In genomic region chr17:55976255-55976862, GRCm38 (mm10) we compare ENCODE assay signal across 9 mouse cellular contexts. TPM values are rescaled to one million over a fixed set of nuclear protein-coding genes. Genes with fewer than 3 reads are reported as not detected.
DNase-seq lines count a peak whose midpoint lies in the region; ATAC-seq lines count a peak whose summit lies in the region.
"Had no signal": no experiment of that assay in that cellular context is flagged by ENCODE, and none has a peak within 500 bp of the region (broad histone marks: within the 10 kb centered on the region; RNA-seq: fewer than 3 reads in every experiment).

No protein-coding gene starts in this region.

- DNase-seq in CD4-positive helper T cell, adult 2 months (ENCODE audit: low read depth, low spot score): peak; percentile 79
- peak; percentile 82 for DNase-seq in adrenal gland, adult 2 months
- peak; percentile 75 for DNase-seq in embryo, embryonic 9.5 days (ENCODE audit: extremely low spot score)
- peak; percentile 90 for DNase-seq in heart, embryonic 10.5 days (ENCODE audit: low spot score)
- DNase-seq in neural tube, embryonic 11.5 days (ENCODE audit: low spot score): peak; percentile 78

- H3K9me3 ChIP-seq in heart, embryonic 10.5 days: no peaks in the 10 kb centered on the region
- H3K9me3 ChIP-seq in kidney, embryonic 15.5 days (replicated peaks): no peaks in the 10 kb centered on the region
- H3K9me3 ChIP-seq in liver, embryonic 16.5 days (replicated peaks; ENCODE audit: control insufficient read depth, low read length): no peaks in the 10 kb centered on the region
- H3K9me3 ChIP-seq in neural tube, embryonic 11.5 days (ENCODE audit: control insufficient read depth, low read length): no peaks in the 10 kb centered on the region
- H3K9me3 ChIP-seq in stomach, embryonic 15.5 days: no peaks in the 10 kb centered on the region

- H3K4me2 ChIP-seq in kidney, embryonic 15.5 days: no peak overlapping the region
- H3K4me2 ChIP-seq in liver, embryonic 16.5 days (ENCODE audit: low read depth, low read length): no peak overlapping the region; the same call in 1 of the 2 replicates
- no peak overlapping the region for H3K4me2 ChIP-seq in neural tube, embryonic 11.5 days (ENCODE audit: low read depth)
- peak overlapping the region; percentile 38 for H3K4me2 ChIP-seq in stomach, embryonic 15.5 days

- H3K4me1 ChIP-seq in heart, embryonic 10.5 days: peaks cover 18% of the 10 kb centered on the region
- H3K4me1 ChIP-seq in kidney, embryonic 15.5 days: peaks cover 10% of the 10 kb centered on the region
- H3K4me1 ChIP-seq in liver, embryonic 16.5 days (ENCODE audit: control insufficient read depth, low read depth, low read length): peaks cover 3% of the 10 kb centered on the region
- H3K4me1 ChIP-seq in neural tube, embryonic 11.5 days (ENCODE audit: control insufficient read depth, insufficient read depth, low read length): peaks cover 14% of the 10 kb centered on the region
- H3K4me1 ChIP-seq in stomach, embryonic 15.5 days: peaks cover 10% of the 10 kb centered on the region

- H3K27me3 ChIP-seq in heart, embryonic 10.5 days (ENCODE audit: insufficient read depth, poor library complexity, severe bottlenecking): peaks cover 21% of the 10 kb centered on the region
- H3K27me3 ChIP-seq in kidney, embryonic 15.5 days: peaks cover 5% of the 10 kb centered on the region
- peaks cover 8% of the 10 kb centered on the region for H3K27me3 ChIP-seq in liver, embryonic 16.5 days (ENCODE audit: control insufficient read depth, insufficient read depth, low read depth, low read length)
- H3K27me3 ChIP-seq in neural tube, embryonic 11.5 days (ENCODE audit: control insufficient read depth, insufficient read depth, low read length): no peaks in the 10 kb centered on the region
- no peaks in the 10 kb centered on the region for H3K27me3 ChIP-seq in stomach, embryonic 15.5 days (replicated peaks)

- no peak overlapping the region for H3K9ac ChIP-seq in kidney, embryonic 15.5 days
- H3K9ac ChIP-seq in liver, embryonic 16.5 days (ENCODE audit: low read depth, low read length): no peak overlapping the region
- no peak overlapping the region for H3K9ac ChIP-seq in neural tube, embryonic 11.5 days (ENCODE audit: low read length)
- H3K9ac ChIP-seq in stomach, embryonic 15.5 days: no peak overlapping the region

- peak; percentile 78 for ATAC-seq in kidney, embryonic 15.5 days (replicated peaks; ENCODE audit: low FRiP score)
- peak; percentile 67 for ATAC-seq in liver, embryonic 16.5 days (ENCODE audit: low read depth)
- ATAC-seq in neural tube, embryonic 11.5 days (ENCODE audit: insufficient read depth, low FRiP score, low TSS enrichment): peak; percentile 70
- peak; percentile 74 for ATAC-seq in stomach, embryonic 15.5 days (ENCODE audit: insufficient read depth, low FRiP score, low read depth)

- no peaks in the 10 kb centered on the region for H3K36me3 ChIP-seq in heart, embryonic 10.5 days
- H3K36me3 ChIP-seq in kidney, embryonic 15.5 days: no peaks in the 10 kb centered on the region
- H3K36me3 ChIP-seq in liver, embryonic 16.5 days (ENCODE audit: control insufficient read depth, insufficient read depth): no peaks in the 10 kb centered on the region
- peaks cover 3% of the 10 kb centered on the region; the same call in 1 of the 2 replicates for H3K36me3 ChIP-seq in neural tube, embryonic 11.5 days (ENCODE audit: control insufficient read depth, insufficient read depth, low read length)
- H3K36me3 ChIP-seq in stomach, embryonic 15.5 days: no peaks in the 10 kb centered on the region

- H3K4me3 ChIP-seq in heart, embryonic 10.5 days: no peak overlapping the region
- no peak overlapping the region for H3K4me3 ChIP-seq in kidney, embryonic 15.5 days (replicated peaks)
- no peak overlapping the region for H3K4me3 ChIP-seq in liver, embryonic 16.5 days (ENCODE audit: low read depth, low read length)
- no peak overlapping the region for H3K4me3 ChIP-seq in neural tube, embryonic 11.5 days (ENCODE audit: low read depth, low read length)
- H3K4me3 ChIP-seq in stomach, embryonic 15.5 days (replicated peaks): no peak overlapping the region
- H3K4me3 ChIP-seq: erythroblast, embryonic 14.5 days had no signal

- 17% methylated on average over 13 of the region's 13 CpGs for WGBS in heart, embryonic 10.5 days
- WGBS in kidney, embryonic 15.5 days: 14% methylated on average over 13 of the region's 13 CpGs
- WGBS in liver, embryonic 16.5 days (ENCODE audit: insufficient replicate concordance): 14% methylated on average over 13 of the region's 13 CpGs
- WGBS in neural tube, embryonic 11.5 days: 17% methylated on average over 13 of the region's 13 CpGs
- 16% methylated on average over 13 of the region's 13 CpGs for WGBS in stomach, embryonic 15.5 days

- no peak overlapping the region for H3K27ac ChIP-seq in heart, embryonic 10.5 days
- H3K27ac ChIP-seq in kidney, embryonic 15.5 days: no peak overlapping the region
- H3K27ac ChIP-seq in liver, embryonic 16.5 days (ENCODE audit: low read length): no peak overlapping the region
- peak overlapping the region; percentile 62; the same call in 1 of the 2 replicates for H3K27ac ChIP-seq in neural tube, embryonic 11.5 days (ENCODE audit: low read depth, low read length)
- H3K27ac ChIP-seq in stomach, embryonic 15.5 days: no peak overlapping the region

RNA-seq across cellular contexts. Expression of gene Shd, which starts 6.1 kb away (rescaled TPM):
- total RNA-seq in adrenal gland, adult 2 months (2021): 1 to 10 TPM in 1 of 2 experiments, under 1 TPM in 1; 0.52 to 1.2 TPM
- polyA plus RNA-seq in adrenal gland, adult 2 months (2012; rRNA removed): 3.2 and 7.8 TPM in 2 replicates
- 11.3 and 15.2 TPM in 2 replicates for polyA plus RNA-seq in heart, embryonic 10.5 days (2016; fragmentation: Nextera tagmentation; extraction: Ambion mirVana)
- 28.8 and 30.1 TPM in 2 replicates for polyA plus RNA-seq in kidney, embryonic 15.5 days (2015; fragmentation: Nextera tagmentation; extraction: Ambion mirVana)
- 0.09 and 0.18 TPM in 2 replicates for polyA plus RNA-seq in liver, embryonic 16.5 days (2015; fragmentation: Nextera tagmentation; extraction: Ambion mirVana)
- 89.7 and 95.3 TPM in 2 replicates for polyA plus RNA-seq in neural tube, embryonic 11.5 days (2014; fragmentation: Nextera tagmentation; extraction: Ambion mirVana)
- 10.4 and 11.1 TPM in 2 replicates for polyA plus RNA-seq in stomach, embryonic 15.5 days (2015; fragmentation: Nextera tagmentation; extraction: Ambion mirVana)
- polyA plus RNA-seq: erythroblast, embryonic 14.5 days had no signal

RNA-seq across cellular contexts. Expression of gene Fsd1, which starts 9.9 kb away (rescaled TPM):
- 1 to 10 TPM; 1.0 to 2.7 TPM for total RNA-seq in adrenal gland, adult 2 months (2021)
- polyA plus RNA-seq in adrenal gland, adult 2 months (2012; rRNA removed): 2.3 and 2.7 TPM in 2 replicates
- polyA plus RNA-seq in heart, embryonic 10.5 days (2016; fragmentation: Nextera tagmentation; extraction: Ambion mirVana): 8.4 and 23.2 TPM in 2 replicates
- 19.7 and 21.7 TPM in 2 replicates for polyA plus RNA-seq in kidney, embryonic 15.5 days (2015; fragmentation: Nextera tagmentation; extraction: Ambion mirVana)
- polyA plus RNA-seq in liver, embryonic 16.5 days (2015; fragmentation: Nextera tagmentation; extraction: Ambion mirVana): 0.22 and 0.26 TPM in 2 replicates
- 68.3 and 86.8 TPM in 2 replicates for polyA plus RNA-seq in neural tube, embryonic 11.5 days (2014; fragmentation: Nextera tagmentation; extraction: Ambion mirVana)
- polyA plus RNA-seq in stomach, embryonic 15.5 days (2015; fragmentation: Nextera tagmentation; extraction: Ambion mirVana): 9.8 and 11.7 TPM in 2 replicates
- polyA plus RNA-seq: erythroblast, embryonic 14.5 days had no signal

RNA-seq across cellular contexts. Expression of gene Yju2, which starts 17.5 kb away (rescaled TPM):
- 10 to 100 TPM; 16.7 to 19.1 TPM for total RNA-seq in adrenal gland, adult 2 months (2021)
- 4.4 and 5.3 TPM in 2 replicates for polyA plus RNA-seq in adrenal gland, adult 2 months (2012; rRNA removed)
- polyA plus RNA-seq in heart, embryonic 10.5 days (2016; fragmentation: Nextera tagmentation; extraction: Ambion mirVana): 20.9 and 24.4 TPM in 2 replicates
- 27.4 and 27.5 TPM in 2 replicates for polyA plus RNA-seq in kidney, embryonic 15.5 days (2015; fragmentation: Nextera tagmentation; extraction: Ambion mirVana)
- polyA plus RNA-seq in liver, embryonic 16.5 days (2015; fragmentation: Nextera tagmentation; extraction: Ambion mirVana): 7.2 and 7.5 TPM in 2 replicates
- 19.2 and 25.1 TPM in 2 replicates for polyA plus RNA-seq in neural tube, embryonic 11.5 days (2014; fragmentation: Nextera tagmentation; extraction: Ambion mirVana)
- polyA plus RNA-seq in stomach, embryonic 15.5 days (2015; fragmentation: Nextera tagmentation; extraction: Ambion mirVana): 22.0 and 24.8 TPM in 2 replicates

RNA-seq across cellular contexts. Expression of gene Ebi3, which starts 23.9 kb away (rescaled TPM):
- 1 to 10 TPM in 1 of 2 experiments, under 1 TPM in 1; 0.66 to 1.2 TPM for total RNA-seq in adrenal gland, adult 2 months (2021)
- 4.7 and 5.8 TPM in 2 replicates for polyA plus RNA-seq in adrenal gland, adult 2 months (2012; rRNA removed)
- 0.25 and 0.72 TPM in 2 replicates for polyA plus RNA-seq in heart, embryonic 10.5 days (2016; fragmentation: Nextera tagmentation; extraction: Ambion mirVana)
- polyA plus RNA-seq in kidney, embryonic 15.5 days (2015; fragmentation: Nextera tagmentation; extraction: Ambion mirVana): 1.8 and 2.4 TPM in 2 replicates
- polyA plus RNA-seq in liver, embryonic 16.5 days (2015; fragmentation: Nextera tagmentation; extraction: Ambion mirVana): 7.6 and 9.8 TPM in 2 replicates
- polyA plus RNA-seq in neural tube, embryonic 11.5 days (2014; fragmentation: Nextera tagmentation; extraction: Ambion mirVana): 2.1 and 2.3 TPM in 2 replicates
- 4.1 TPM in 2 replicates for polyA plus RNA-seq in stomach, embryonic 15.5 days (2015; fragmentation: Nextera tagmentation; extraction: Ambion mirVana)

RNA-seq across cellular contexts. Expression of gene Zfp119b, which starts 27.1 kb away (rescaled TPM):
- total RNA-seq in adrenal gland, adult 2 months (2021): 1 to 10 TPM; 3.0 to 3.6 TPM
- 0.07 TPM in 1 of 2 replicates, not detected in the other for polyA plus RNA-seq in adrenal gland, adult 2 months (2012; rRNA removed)
- 3.9 TPM in 2 replicates for polyA plus RNA-seq in heart, embryonic 10.5 days (2016; fragmentation: Nextera tagmentation; extraction: Ambion mirVana)
- 5.5 and 5.7 TPM in 2 replicates for polyA plus RNA-seq in kidney, embryonic 15.5 days (2015; fragmentation: Nextera tagmentation; extraction: Ambion mirVana)
- 2.5 and 2.8 TPM in 2 replicates for polyA plus RNA-seq in liver, embryonic 16.5 days (2015; fragmentation: Nextera tagmentation; extraction: Ambion mirVana)
- 6.1 TPM in 2 replicates for polyA plus RNA-seq in neural tube, embryonic 11.5 days (2014; fragmentation: Nextera tagmentation; extraction: Ambion mirVana)
- polyA plus RNA-seq in stomach, embryonic 15.5 days (2015; fragmentation: Nextera tagmentation; extraction: Ambion mirVana): 6.1 and 6.9 TPM in 2 replicates
- polyA plus RNA-seq: erythroblast, embryonic 14.5 days had no signal
